Mouse (Mus musculus) T-helper 17 cell (primary cell): Measurements from ENCODE around the gene Crat.

Experiments used
- in situ Hi-C, 2 experiments: fragments of 300-600 bp; cut with MboI, MseI; formaldehyde crosslinking; loops; 1 replicate in 1 of 2; 2 replicates in 1 of 2; pipeline ENCODE4 v1.15.1; 2025; ENCODE audit warnings: high pct_unique_total_duplicates in 2 of 2

Crat gene

GRCm38 (mm10) chr2:30408452-30409100 is 7.0 kb downstream of the Crat start:
- in situ Hi-C loops, result no loop called here

- in situ Hi-C loops, result no loop called here
These were observed 7.8 kb downstream of the Crat start for GRCm38 (mm10) chr2:30407778-30408177.

GRCm38 (mm10) chr2:30407221-30407620 is 8.4 kb downstream of the Crat start:
- in situ Hi-C loops, result no loop called here

- in situ Hi-C loops, result no loop called here
These were observed 11.7 kb downstream of the Crat start for GRCm38 (mm10) chr2:30403870-30404269.

GRCm38 (mm10) chr2:30402843-30403242 is 12.8 kb downstream of the Crat start:
- in situ Hi-C loops, result no loop called here

GRCm38 (mm10) chr2:30402351-30402826 is 13.2 kb downstream of the Crat start:
- in situ Hi-C loops, result no loop called here

GRCm38 (mm10) chr2:30401581-30401980 is 14.0 kb downstream of the Crat start:
- in situ Hi-C loops, result no loop called here

- in situ Hi-C loops, result no loop called here
These were observed 16.1 kb downstream of the Crat start for GRCm38 (mm10) chr2:30399191-30400171.

GRCm38 (mm10) chr2:30397986-30398512 is 17.6 kb downstream of the Crat start:
- in situ Hi-C loops, result no loop called here

- in situ Hi-C loops, result no loop called here
These were observed 19.4 kb downstream of the Crat start for GRCm38 (mm10) chr2:30396246-30396645.

- in situ Hi-C loops, result no loop called here
These were observed 19.9 kb downstream of the Crat start for GRCm38 (mm10) chr2:30395757-30396156.

- in situ Hi-C loops, result no loop called here
These were observed 22.3 kb downstream of the Crat start for GRCm38 (mm10) chr2:30393370-30393656.

- in situ Hi-C loops, result no loop called here
These were observed 22.8 kb downstream of the Crat start for GRCm38 (mm10) chr2:30392577-30393369.

GRCm38 (mm10) chr2:30392114-30392576 is 23.5 kb downstream of the Crat start, which contains the start of gene Dolpp1:
Gene Dolpp1, plus strand, starts transcription at chr2:30392254.
- in situ Hi-C loops, result no loop called here

GRCm38 (mm10) chr2:30389000-30389399 is 26.6 kb downstream of the Crat start:
- in situ Hi-C loops, result no loop called here

- in situ Hi-C loops, result no loop called here
These were observed 28.7 kb downstream of the Crat start for GRCm38 (mm10) chr2:30386913-30387312.

GRCm38 (mm10) chr2:30385591-30385990 is 30.0 kb downstream of the Crat start:
- in situ Hi-C loops, result no loop called here

GRCm38 (mm10) chr2:30384814-30385213 is 30.8 kb downstream of the Crat start:
- in situ Hi-C loops, result no loop called here

GRCm38 (mm10) chr2:30381377-30381725 is 34.3 kb downstream of the Crat start:
- in situ Hi-C loops, result no loop called here

GRCm38 (mm10) chr2:30380564-30381376 is 34.8 kb downstream of the Crat start:
- in situ Hi-C loops, result no loop called here

GRCm38 (mm10) chr2:30379307-30379706 is 36.3 kb downstream of the Crat start:
- in situ Hi-C loops, result no loop called here
